Mouse (Mus musculus) ovary, adult 2 months (tissue): Measurements from ENCODE around the gene Sacs. TPM values are rescaled to one million over a fixed set of nuclear protein-coding genes. Genes with fewer than 3 reads are reported as not detected.

Source experiments
- polyA plus RNA-seq: library from polyadenylated mRNA; depleted of rRNA; stranded (reverse); fragments of >200 nt; gene quantifications from 2 replicates; pipeline ENCODE4 v1.2.3, GENCODE M21; 2012; rRNA removed

Gene Sacs
- 0.92 and 1.4 TPM in 2 replicates for polyA plus RNA-seq

GRCm38 (mm10) chr14:61137994-61138726, at the start of gene Sacs:
Sacs (plus strand) TSS chr14:61138457.

GRCm38 (mm10) chr14:61258352-61258751, 120.1 kb downstream of the Sacs start, which contains the start of gene Sgcg:
Sgcg (minus strand) TSS chr14:61258490.

Other genes with a start within 250 kb of the Sacs start
- gene Tnfrsf19, start 92.0 kb upstream of the Sacs start, polyA plus RNA-seq = 47.4 and 54.4 TPM in 2 replicates
- gene Sgcg, start 120.0 kb downstream of the Sacs start, polyA plus RNA-seq = 0.66 and 1.2 TPM in 2 replicates
- gene Arl11, start 171.3 kb downstream of the Sacs start, polyA plus RNA-seq = 2.8 and 3.0 TPM in 2 replicates
- gene Ebpl, start 222.0 kb downstream of the Sacs start, polyA plus RNA-seq = 2.3 and 2.7 TPM in 2 replicates